Mouse (Mus musculus): ENCODE results near the gene Ttl.

GRCm38 (mm10) chr2:129087520-129087919, 21.8 kb downstream of the Ttl start:
- TF ChIP-seq CTCF (conservative IDR thresholded peaks at IDR 0.05; ENCODE audit: low read length): no peak
- no peak for TF ChIP-seq NANOG (IDR thresholded peaks at IDR 0.05; ENCODE audit: borderline replicate concordance, low read length)
- no peak for TF ChIP-seq POU5F1 (IDR thresholded peaks at IDR 0.05; ENCODE audit: borderline replicate concordance, low read length)
